Mouse (Mus musculus) brown adipose tissue, adult 24 weeks (tissue): ENCODE results near the gene Trip12. TPM values are rescaled to one million over a fixed set of nuclear protein-coding genes. Genes with fewer than 3 reads are reported as not detected.

Source experiments
- H3K27ac ChIP-seq: fragments of 200-500 bp; replicated peaks from 2 replicates; pipeline ENCODE4 v1.5.1; 2012; ENCODE audit warnings: low read depth, mild to moderate bottlenecking, low read length
- H3K4me1 ChIP-seq: fragments of 200-500 bp; 2 replicates; pipeline ENCODE4 v1.6.1; 2012; ENCODE audit warnings: low read length, mixed read lengths; ENCODE audit not compliant: control insufficient read depth, insufficient read depth, insufficient read length
- H3K4me3 ChIP-seq: fragments of 200-500 bp; 2 replicates; pipeline ENCODE4 v1.5.1; 2012; ENCODE audit warnings: low read depth, mild to moderate bottlenecking, low read length, moderate library complexity; ENCODE audit not compliant: insufficient read depth
- polyA plus RNA-seq: library from polyadenylated mRNA; stranded (reverse); fragments of >200 nt; gene quantifications from 2 replicates; pipeline ENCODE4 v1.2.4, GENCODE M21; 2012; ENCODE audit not compliant: missing spikeins, insufficient read depth, insufficient read length

The Trip12 gene
- polyA plus RNA-seq, 1 experiment: 70.1 TPM

- Histone ChIP-seq H3K27ac (no peak overlapping the region), H3K4me1 (no peaks in the 10 kb centered on the region), H3K4me3 (no peak overlapping the region)
Observed at GRCm38 (mm10) chr1:84777455-84777854, 62.9 kb downstream of the Trip12 start.

GRCm38 (mm10) chr1:84758843-84759242 lies 81.5 kb downstream of the Trip12 start:
- H3K4me3 ChIP-seq: no peak overlapping the region
- no peaks in the 10 kb centered on the region for H3K4me1 ChIP-seq
- no peak overlapping the region for H3K27ac ChIP-seq

- H3K4me3 ChIP-seq: no peak overlapping the region
- no peak overlapping the region for H3K27ac ChIP-seq
- no peaks in the 10 kb centered on the region for H3K4me1 ChIP-seq
Observed at GRCm38 (mm10) chr1:84742156-84742555, 98.2 kb downstream of the Trip12 start.

- Histone ChIP-seq H3K4me3 (no peak overlapping the region), H3K4me1 (no peaks in the 10 kb centered on the region), H3K27ac (no peak overlapping the region)
Observed at GRCm38 (mm10) chr1:84740080-84740479, 100.2 kb downstream of the Trip12 start.

- no peak overlapping the region for H3K27ac ChIP-seq
- H3K4me3 ChIP-seq: no peak overlapping the region
- H3K4me1 ChIP-seq: no peaks in the 10 kb centered on the region
Observed at GRCm38 (mm10) chr1:84737097-84737496, 103.2 kb downstream of the Trip12 start.

- Histone ChIP-seq H3K4me1 (no peaks in the 10 kb centered on the region), H3K27ac (no peak overlapping the region), H3K4me3 (no peak overlapping the region)
Observed at GRCm38 (mm10) chr1:84733799-84734198, 106.5 kb downstream of the Trip12 start.

- Histone ChIP-seq H3K27ac (no peak overlapping the region), H3K4me3 (no peak overlapping the region), H3K4me1 (no peaks in the 10 kb centered on the region)
Observed at GRCm38 (mm10) chr1:84731763-84732162, 108.6 kb downstream of the Trip12 start.

GRCm38 (mm10) chr1:84722841-84723240 lies 117.5 kb downstream of the Trip12 start:
- no peak overlapping the region for H3K4me3 ChIP-seq
- no peak overlapping the region for H3K27ac ChIP-seq
- H3K4me1 ChIP-seq: no peaks in the 10 kb centered on the region

- Histone ChIP-seq H3K27ac (no peak overlapping the region), H3K4me1 (no peaks in the 10 kb centered on the region), H3K4me3 (no peak overlapping the region)
Observed at GRCm38 (mm10) chr1:84722371-84722770, 117.9 kb downstream of the Trip12 start.

- no peak overlapping the region for H3K27ac ChIP-seq
- no peak overlapping the region for H3K4me3 ChIP-seq
- H3K4me1 ChIP-seq: no peaks in the 10 kb centered on the region
Observed at GRCm38 (mm10) chr1:84721942-84722341, 118.4 kb downstream of the Trip12 start.

- no peak overlapping the region for H3K27ac ChIP-seq
- no peaks in the 10 kb centered on the region; the same call in 1 of the 2 replicates for H3K4me1 ChIP-seq
- peak overlapping the region; percentile 11; the same call in 1 of the 2 replicates for H3K4me3 ChIP-seq
Observed at GRCm38 (mm10) chr1:84709810-84710785, 130.2 kb downstream of the Trip12 start.

- Histone ChIP-seq H3K4me1 (no peaks in the 10 kb centered on the region; the same call in 1 of the 2 replicates), H3K4me3 (no peak overlapping the region), H3K27ac (no peak overlapping the region)
Observed at GRCm38 (mm10) chr1:84709406-84709805, 130.9 kb downstream of the Trip12 start.

GRCm38 (mm10) chr1:84700254-84700653 lies 140.1 kb downstream of the Trip12 start:
- no peak overlapping the region for H3K27ac ChIP-seq
- no peak overlapping the region for H3K4me3 ChIP-seq
- H3K4me1 ChIP-seq: no peaks in the 10 kb centered on the region

GRCm38 (mm10) chr1:84697136-84697535 lies 143.2 kb downstream of the Trip12 start:
- Histone ChIP-seq H3K27ac (no peak overlapping the region), H3K4me3 (no peak overlapping the region), H3K4me1 (no peaks in the 10 kb centered on the region)

GRCm38 (mm10) chr1:84695517-84696411 lies 144.6 kb downstream of the Trip12 start, which contains the start of gene Dner:
Gene Dner (minus strand): TSS chr1:84696221.
- Histone ChIP-seq H3K4me3 (no peak within 1 kb of the TSS), H3K27ac (no peak within 1 kb of the TSS), H3K4me1 (no peaks in the 10 kb centered on the region)
